Mouse (Mus musculus) kidney, postnatal 25 days (tissue): Measurements from ENCODE around the gene Arl5c.
A peak's percentile ranks its signal among the peaks of the same experiment; 100 is the strongest.

Experiments
- DNase-seq, 2 experiments: peaks; one replicate each; pipeline ENCODE4 v3.0.0; 2021; ENCODE audit warnings: mixed read lengths in 2 of 2

The Arl5c gene

GRCm38 (mm10) chr11:98018858-98019641 is 23.1 kb upstream of the Arl5c start:
- no peak for DNase-seq

DNA sequence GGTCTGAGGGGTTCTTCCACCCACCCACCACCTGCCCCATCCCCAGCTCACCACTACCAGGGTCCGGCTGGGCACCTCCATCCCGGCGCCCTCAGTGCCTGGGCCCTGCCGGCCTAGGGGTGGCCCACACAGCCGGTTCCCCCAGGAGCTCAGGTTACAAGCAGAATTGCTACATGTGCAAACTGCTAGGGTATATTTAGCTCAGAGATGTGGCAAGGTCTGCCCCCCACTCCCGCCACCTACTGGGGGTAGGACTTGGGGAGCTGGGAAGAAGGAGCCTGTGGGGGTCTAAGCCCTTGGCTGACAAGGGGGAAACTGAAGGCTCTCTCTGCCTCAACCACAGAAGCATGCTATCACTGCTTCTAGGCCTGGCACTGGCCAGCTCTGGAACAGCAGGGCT is 22.2 kb upstream of the Arl5c start:
- DNase-seq, result no peak

GRCm38 (mm10) chr11:98016824-98017223 is 20.8 kb upstream of the Arl5c start:
- no peak for DNase-seq

DNA sequence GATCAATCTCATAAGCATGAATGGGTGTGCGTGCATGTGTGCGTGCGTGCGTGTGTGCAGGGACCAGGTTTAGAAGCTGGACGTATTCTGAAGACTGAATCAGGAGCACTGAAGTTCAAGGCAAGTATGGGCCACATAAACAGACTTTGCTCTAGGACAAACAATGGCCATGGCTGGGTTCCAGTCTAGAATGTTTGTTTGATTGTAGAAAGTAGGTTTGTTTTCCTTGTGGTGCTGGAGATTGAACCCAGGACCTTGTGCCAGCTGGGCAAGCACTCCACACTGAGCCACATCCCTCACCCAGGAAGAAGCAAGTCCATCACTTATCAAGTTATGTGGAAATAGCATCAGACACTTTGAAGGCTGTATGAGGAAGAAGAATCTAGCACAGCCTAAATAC is 20.2 kb upstream of the Arl5c start:
- no peak for DNase-seq

GRCm38 (mm10) chr11:98012831-98013230 is 16.9 kb upstream of the Arl5c start:
- no peak for DNase-seq

- DNase-seq, result no peak
Observed at GRCm38 (mm10) chr11:98011716-98012115, 15.7 kb upstream of the Arl5c start.

DNA sequence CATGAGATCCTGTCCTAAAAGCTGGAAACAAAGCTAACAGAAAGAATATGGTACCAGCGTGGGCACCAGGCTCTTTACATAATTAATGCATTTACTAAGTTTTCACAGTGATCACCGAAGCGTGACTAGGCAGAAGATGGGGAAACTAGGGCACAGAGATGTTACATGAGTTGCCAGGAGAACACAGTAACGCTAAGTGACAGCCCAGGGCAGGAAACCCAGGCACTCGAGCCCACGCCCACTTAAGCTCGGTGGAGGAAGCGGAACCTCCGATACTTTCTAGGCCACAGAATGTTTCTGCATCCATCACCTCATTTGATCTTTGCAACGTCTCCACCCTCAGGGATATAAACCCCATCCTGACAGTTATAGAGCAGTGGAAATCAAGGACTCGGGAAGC is 12.1 kb upstream of the Arl5c start:
- DNase-seq, result no peak

- no peak for DNase-seq
Observed at GRCm38 (mm10) chr11:98005686-98006085, 9.7 kb upstream of the Arl5c start.

- no peak for DNase-seq
Observed at GRCm38 (mm10) chr11:98005076-98005475, 9.1 kb upstream of the Arl5c start.

- DNase-seq, result no peak
Observed at GRCm38 (mm10) chr11:98004161-98004560, 8.2 kb upstream of the Arl5c start.

DNA sequence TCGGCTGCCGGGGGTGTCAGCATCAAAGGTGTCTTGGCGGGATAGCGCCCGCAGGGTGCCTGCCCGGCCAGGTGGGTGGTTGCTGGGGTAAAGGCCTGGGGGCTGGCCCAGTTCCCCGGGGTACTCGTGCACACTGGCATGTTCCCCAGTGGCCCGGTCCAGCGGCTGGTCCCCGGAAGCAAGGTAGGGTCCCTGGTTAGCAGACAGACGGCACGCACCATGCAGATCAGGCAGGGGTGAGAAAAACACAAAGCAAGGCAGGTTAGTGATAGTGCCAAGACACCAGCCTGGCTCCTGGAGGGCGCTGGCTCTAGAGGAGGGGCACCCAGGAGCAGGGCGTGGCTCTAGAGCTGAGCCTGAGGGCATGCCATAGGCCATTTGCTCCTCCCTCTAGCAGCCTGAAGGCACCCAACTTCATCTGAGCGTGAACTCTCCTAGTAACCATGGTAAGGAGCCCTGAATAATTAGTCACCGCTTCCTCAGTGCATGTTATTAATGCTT is 7.2 kb upstream of the Arl5c start:
- no peak for DNase-seq

- DNase-seq, result peak; percentile 74 to 88
Observed at GRCm38 (mm10) chr11:98002627-98003026, 6.6 kb upstream of the Arl5c start.

DNA sequence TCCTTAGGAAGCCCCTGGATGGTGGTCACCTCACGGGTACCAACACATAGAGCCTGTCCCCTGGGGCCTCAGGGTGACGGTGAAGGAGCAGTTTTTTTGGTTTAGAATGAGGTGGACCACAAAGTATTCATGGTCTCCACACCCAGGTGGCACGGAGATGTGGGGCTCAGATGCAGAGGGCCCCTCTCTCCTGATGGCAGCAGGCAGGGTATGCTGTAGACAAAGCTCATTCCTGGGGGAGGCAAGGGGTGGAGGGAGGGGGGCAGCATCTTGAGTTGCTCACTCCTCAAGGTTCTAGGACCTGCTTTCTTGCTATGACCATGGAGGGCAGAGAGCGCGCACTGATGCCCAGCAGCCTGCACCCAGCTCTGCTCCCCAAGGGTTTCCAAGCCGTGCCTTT is 6.0 kb upstream of the Arl5c start:
- no peak for DNase-seq

- no peak for DNase-seq
Observed at GRCm38 (mm10) chr11:98001351-98001824, 5.4 kb upstream of the Arl5c start.

- no peak for DNase-seq
Observed at GRCm38 (mm10) chr11:98000378-98001140, 4.6 kb upstream of the Arl5c start.

- no peak for DNase-seq
Observed at GRCm38 (mm10) chr11:97999748-98000147, 3.8 kb upstream of the Arl5c start.

DNA sequence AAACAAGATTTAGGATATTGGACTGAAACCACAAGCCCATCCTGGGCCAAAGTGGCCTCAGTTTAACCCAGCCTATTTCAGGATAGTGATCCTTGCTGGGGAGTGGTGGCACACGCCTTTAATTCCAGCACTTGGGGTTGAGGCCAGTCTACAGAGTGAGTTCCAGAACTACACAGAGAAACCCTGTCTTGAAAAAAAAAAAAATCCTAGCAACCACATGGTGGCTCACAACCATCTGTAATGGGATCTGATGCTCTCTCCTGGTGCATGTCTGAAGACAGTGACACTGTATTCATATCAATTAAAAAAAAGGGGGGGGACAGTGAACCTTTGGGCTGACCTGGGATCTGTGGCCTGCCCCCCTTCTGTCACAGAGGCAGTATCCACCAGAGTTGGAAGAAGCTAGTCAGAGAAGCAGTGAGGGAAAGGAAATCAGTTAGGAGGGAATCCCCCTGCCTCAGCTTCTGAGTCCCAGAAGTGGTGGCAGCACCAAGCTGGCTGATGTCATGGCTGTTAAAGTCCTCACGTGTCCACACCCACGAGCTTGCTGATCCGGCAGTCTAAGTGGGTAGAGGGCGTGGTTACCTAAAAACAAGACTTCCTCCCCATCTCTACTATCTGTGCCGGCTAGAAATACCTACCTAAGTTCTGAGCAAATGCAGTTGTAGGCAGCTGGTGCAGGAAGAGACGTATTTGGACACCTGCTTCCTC is 3.1 kb upstream of the Arl5c start:
- DNase-seq, result no peak

GRCm38 (mm10) chr11:97998074-97998793 is 2.3 kb upstream of the Arl5c start:
- no peak for DNase-seq

DNA sequence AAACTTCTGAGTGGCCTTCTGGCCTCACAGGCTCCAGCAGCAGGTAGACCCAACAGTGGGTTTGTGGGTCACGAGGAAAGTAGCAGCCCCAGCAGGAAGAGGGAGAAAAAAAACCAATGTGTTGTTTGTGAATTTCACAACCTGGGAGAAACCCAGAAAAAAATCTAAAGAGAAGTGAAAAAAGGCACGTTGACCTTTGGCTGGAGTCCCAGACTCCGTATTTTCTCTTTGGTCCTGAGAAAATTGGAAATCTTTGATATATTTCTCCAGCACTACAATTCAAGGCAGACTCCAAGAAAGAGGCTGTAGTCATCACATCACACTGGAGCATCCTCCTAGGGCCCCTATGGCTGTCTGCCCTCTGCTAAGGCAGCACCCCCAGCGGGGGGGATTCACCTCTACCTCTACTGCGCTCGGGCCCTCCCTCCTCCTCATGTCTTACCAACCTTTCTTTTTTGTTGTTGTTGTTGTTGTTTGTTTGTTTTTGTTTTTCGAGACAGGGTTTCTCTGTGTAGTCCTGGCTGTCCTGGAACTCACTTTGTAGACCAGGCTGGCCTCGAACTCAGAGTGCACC is 1.5 kb upstream of the Arl5c start:
- no peak for DNase-seq

- no peak for DNase-seq
Observed at GRCm38 (mm10) chr11:97996691-97997090, 710 bp upstream of the Arl5c start.

GRCm38 (mm10) chr11:97994539-97995100 is 1.4 kb downstream of the Arl5c start:
- peak; percentile 85 to 92 for DNase-seq
